Mouse (Mus musculus) kidney, postnatal 10 days (tissue): ENCODE results near the gene B830017H08Rik.

Experiments
- DNase-seq: peaks from one replicate; pipeline ENCODE4 v3.0.0; 2021; ENCODE audit warnings: mixed read lengths

B830017H08Rik gene

GRCm38 (mm10) chr16:17853263-17853662, 20.3 kb downstream of the B830017H08Rik start:
- no peak for DNase-seq

GRCm38 (mm10) chr16:17857157-17857556, 24.2 kb downstream of the B830017H08Rik start:
- DNase-seq, result no peak

GRCm38 (mm10) chr16:17858592-17858991, 25.7 kb downstream of the B830017H08Rik start:
- peak; percentile 54 for DNase-seq

GRCm38 (mm10) chr16:17865293-17865692, 32.4 kb downstream of the B830017H08Rik start:
- DNase-seq, result no peak

- DNase-seq, result peak; percentile 20
These were observed 32.8 kb downstream of the B830017H08Rik start for GRCm38 (mm10) chr16:17865770-17866169.

- no peak for DNase-seq
These were observed 38.3 kb downstream of the B830017H08Rik start for GRCm38 (mm10) chr16:17871248-17871647.

- DNase-seq, result no peak
These were observed 40.1 kb downstream of the B830017H08Rik start for GRCm38 (mm10) chr16:17872995-17873394.

GRCm38 (mm10) chr16:17875174-17875573, 42.3 kb downstream of the B830017H08Rik start:
- no peak for DNase-seq

- no peak for DNase-seq
These were observed 43.2 kb downstream of the B830017H08Rik start for GRCm38 (mm10) chr16:17876096-17876495.

GRCm38 (mm10) chr16:17879571-17879970, 46.6 kb downstream of the B830017H08Rik start:
- no peak for DNase-seq

GRCm38 (mm10) chr16:17882196-17882595, 49.3 kb downstream of the B830017H08Rik start:
- DNase-seq, result no peak

- DNase-seq, result no peak
These were observed 51.2 kb downstream of the B830017H08Rik start for GRCm38 (mm10) chr16:17884116-17884515.
